Mouse (Mus musculus): ENCODE data around the gene Rcan1. TPM values are rescaled to one million over a fixed set of nuclear protein-coding genes. Genes with fewer than 3 reads are reported as not detected.
"Not testable (repeated sequence)": the region's sequence is repeated elsewhere in the genome, so short reads cannot be mapped to it uniquely, and the experiment has no call there.

The Rcan1 gene
- total RNA-seq (2021) (10 to 100 TPM; 15.8 to 23.2 TPM), polyA plus RNA-seq (2012; rRNA removed) (4.7 and 5.4 TPM in 2 replicates)
- long read RNA-seq, transcript Rcan1-201 (4 exons, 2,190 nt): minor isoform, 5 of 38 reads
- long read RNA-seq, transcript Rcan1-202 (4 exons, 2,324 nt): major isoform, 32 of 38 reads
- long read RNA-seq, partial matches to known transcripts: 0 of 38 reads
- long read RNA-seq, other reads (novel, unspliced or antisense): 1 of 38 reads

DNA sequence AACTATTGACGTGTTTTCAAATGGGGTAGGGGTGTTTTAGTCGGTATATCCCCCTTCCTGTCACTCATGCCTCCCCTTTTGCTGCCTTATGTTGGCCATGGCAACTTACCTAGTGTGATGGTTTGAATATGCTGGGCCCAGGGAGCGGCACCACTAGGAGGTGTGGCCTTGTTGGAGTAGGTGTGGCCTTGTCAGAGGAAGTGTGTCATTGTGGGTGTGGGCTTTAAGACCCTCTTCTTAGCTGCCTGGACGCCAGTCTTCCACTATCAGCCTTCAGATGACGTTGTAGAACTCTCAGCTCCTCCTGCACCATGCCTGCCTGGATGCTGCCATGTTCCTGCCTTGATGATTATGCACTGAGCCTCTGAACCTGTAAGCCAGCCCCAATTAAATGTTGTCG lies at the start of gene Rcan1:
TSS of gene Rcan1 (minus strand) at position 162 of the 400 bp plus-strand sequence.
- no peak for DNase-seq

DNA sequence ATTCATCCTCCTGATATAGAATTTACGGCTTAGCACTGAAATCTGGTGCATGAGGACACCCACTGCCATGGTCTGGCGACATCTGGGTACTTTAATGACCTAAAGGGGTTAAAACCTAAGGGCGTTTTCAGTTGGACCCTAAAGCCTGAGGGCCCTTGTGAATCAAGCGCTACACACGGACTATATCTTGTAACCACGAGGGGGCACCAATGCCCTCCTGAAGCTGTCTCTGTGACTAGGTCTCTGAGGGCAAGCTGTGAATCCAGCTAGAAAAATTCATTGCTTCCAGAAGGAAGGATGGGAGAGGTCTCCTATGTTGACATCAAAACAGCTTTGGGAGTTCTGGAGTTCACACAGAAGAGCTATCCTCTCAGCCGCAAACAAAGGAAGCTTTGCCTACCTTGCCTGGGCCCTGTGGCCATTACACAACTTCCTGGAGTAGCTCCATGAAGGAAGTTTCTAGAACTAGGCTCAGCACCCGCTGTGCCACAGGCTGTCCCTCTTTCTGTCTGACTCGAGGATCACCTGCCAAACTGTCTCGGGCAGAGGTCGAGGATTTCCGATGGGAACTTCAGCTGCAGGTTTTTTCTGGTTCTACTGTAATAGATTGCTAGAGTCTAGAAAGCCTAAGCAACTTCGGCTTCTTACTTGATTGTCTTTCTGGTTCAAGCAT lies 49.3 kb upstream of the Rcan1 start:
- DNase-seq: no peak

DNA sequence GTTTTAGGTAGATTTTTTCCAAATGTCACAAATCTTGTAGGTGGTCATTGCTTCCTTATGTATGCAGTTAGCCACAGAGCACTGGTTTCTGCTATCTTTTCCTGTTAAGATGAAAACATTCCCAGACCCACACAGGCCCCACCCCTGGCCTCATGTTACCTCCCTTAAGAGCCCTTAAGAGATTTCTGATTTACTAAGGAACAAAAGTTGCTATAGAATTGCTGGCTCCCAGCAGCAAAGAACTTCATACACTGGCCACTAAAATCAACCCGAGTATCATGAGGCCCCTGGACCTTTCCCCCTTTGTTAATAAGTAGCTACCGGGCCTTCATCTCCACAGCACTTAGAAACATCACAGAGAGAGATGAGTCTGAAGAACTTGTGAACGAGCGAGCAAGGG lies 48.1 kb upstream of the Rcan1 start:
- no peak for DNase-seq

DNA sequence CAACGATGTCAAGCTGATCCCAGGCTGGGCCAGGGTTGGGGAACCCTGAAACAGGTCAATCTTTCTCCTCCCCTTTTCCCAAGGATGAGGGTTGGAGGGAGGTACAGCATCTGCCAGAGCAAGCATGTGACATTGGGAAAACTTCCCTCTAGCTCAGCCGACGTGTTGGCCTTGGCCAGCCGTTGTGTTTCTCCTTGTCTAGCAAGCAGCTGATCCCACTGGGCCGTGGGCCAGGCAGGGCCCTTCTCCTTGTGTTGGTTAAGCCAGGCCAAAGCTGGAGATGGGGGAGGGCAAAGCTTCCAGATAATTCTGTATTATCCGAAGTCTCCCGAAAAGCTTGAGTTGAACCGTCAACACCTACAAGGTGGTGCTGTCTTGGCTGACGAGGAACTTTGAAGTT lies 45.5 kb upstream of the Rcan1 start:
- peak; percentile 32 for DNase-seq

DNA sequence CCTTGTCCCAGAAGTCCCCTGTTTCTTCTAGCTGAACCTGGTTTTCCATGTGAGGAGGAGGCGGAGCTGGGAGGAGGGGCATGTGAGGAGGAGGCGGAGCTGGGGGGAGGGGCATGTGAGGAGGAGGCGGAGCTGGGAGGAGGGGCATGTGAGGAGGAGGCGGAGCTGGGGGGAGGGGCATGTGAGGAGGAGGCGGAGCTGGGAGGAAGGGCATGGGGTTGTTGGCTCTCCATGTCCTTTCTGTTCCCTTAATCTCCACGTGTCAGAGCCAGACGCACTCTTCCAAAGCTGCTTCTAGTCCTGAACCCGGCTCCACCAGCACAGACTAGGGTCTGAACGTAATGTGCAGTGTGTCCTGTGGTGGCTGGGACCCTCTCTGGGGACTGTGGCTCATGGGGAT lies 44.2 kb upstream of the Rcan1 start:
- not testable (repeated sequence) for DNase-seq

DNA sequence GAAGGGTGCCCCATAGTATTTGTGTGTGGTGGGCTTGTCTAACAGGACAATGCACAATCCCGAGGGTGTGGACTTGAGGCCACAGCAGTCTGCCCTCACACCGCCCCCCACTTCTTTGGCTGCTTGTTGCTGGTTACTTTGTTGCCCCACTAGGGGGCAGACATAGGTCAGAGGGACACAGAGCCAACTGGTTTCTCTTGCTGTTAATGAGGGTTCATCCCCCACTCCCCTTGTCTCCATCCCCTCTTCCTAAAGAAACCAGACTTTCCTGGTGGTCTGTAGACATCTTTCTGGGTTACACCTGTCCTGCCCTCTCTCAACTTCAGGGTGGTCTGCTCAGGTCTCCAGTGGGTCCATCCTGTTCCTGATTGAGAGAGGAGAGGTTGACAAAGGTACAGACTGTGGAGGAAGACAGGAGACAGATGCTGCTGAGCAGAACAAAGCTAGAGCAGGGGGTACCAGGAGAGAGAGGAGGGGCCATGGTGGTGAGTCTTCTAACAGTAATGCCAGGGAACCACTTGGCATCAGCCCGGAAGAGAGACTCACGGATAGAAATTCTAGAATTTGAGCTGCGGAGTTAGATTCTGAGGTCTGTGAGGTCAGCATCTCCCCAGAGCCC lies 41.2 kb upstream of the Rcan1 start:
- DNase-seq: no peak

DNA sequence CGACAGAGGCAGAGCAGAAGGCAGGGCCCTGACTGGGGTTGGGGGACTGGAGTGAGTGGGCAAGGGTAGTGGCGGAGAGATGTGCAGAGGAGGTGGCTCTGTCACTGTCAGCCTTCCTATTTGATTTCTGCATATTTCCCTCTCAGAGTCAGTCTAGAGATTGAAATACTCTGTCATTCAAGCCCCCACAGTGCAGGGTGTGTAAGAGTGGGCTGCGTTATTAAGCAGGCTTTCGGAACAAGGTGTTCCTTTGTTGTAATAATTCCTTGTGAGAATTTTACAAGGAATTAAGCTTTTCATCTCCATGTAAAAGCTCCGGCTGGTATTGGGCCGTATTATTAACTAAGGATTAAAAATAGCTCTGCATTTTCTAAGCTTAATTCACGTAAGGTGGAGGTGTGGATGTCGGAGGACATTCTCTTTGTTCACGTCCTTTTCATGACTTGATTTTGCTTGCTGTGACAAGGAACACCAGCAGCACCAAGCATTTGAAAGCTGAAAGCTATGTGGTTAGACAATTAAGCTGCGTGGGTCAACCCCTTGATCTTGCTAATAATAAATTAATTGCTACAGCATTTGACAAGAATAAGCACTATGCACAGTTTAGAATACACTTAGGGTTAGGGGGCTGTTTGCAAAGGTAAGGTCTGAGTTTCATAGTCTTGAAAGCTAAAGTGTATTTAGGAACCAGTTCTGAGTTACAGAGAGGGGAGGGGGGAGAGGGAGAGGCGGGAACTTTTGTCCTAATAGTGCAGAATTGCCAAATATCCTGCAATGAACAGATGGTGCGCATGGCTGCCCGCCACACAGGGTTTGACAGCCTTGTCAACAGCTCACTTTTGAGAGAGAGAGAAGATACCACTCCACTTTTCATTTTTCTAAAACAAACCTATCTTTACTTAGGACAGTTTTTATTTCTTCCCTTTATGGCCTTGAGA lies 40.4 kb upstream of the Rcan1 start:
- DNase-seq: no peak

DNA sequence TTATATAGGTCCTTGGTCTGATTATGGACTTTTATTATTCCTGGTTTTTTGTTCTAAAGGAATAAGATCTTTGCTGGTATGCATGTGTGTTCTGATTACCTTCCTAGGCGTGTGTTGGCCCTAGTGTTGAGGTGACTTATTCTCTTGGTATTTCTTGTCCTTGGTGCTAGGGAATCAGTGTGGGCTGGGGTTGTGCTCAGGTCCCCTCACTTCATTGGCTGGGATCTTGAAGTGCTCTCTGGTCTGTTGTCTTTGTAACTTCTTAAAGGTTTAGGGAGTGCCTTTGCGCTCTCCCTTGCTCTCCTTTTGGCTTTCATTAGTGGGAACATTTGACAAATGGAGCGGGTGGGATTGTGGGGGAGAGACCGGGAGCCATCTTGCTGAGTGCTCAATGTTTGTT lies 36.9 kb upstream of the Rcan1 start:
- DNase-seq: no peak

DNA sequence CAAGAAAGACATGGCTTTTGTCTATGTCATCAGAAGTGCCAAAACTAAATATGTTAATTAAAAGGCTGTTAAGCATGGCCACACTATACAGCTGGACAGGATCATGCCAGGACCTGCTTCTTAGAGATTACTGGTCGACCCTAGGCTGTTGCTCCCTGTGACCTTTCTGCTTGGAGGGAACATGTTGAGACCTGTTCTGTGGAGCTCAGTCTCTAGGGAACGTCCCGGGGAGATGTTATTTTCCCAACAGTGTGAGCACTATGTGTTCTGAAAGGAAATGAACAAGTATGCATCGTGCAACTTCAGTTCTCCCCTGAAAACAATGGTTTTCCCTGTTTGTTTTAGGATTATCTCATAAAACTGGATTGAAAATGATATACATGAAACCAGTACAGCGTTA lies 32.4 kb upstream of the Rcan1 start:
- DNase-seq: no peak

DNA sequence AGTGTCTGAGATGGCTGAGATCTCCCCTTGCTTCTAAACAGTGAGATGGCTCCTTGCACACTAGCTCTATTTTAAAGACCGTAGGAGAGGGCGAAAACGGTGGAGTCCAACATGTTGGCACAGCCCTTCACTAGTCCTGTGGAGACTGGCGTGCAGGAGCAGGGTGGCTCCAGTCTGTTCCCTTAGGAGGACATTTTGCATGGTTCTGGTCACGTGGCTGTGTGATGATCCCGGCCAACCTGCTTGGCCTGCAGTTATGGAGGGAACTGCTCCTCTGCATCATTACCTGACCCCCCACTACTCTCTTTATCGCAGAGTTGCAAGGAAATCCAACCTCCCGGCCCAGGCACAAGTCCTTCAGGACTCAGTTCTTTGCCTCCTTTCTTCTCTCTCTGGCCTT lies 29.9 kb upstream of the Rcan1 start:
- DNase-seq: no peak

DNA sequence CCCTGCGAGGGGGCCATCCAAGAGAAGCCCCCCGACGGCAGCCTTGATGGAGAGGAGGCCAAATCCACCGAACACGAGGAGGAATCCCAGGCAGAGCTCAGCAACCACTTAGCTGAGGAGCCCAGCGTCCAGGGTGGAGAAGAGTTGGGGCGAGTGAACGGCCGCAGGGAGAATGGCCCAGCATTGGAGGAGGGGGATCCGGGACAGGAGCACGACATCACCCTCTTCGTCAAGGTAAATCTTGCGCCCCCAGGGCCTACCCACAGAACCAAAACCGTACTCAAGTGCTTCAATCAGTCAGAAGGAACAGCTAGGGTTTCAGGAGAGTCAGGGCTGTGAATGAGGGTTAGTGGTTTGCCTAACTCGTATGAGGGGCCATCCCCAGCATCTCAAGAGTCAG lies 28.7 kb upstream of the Rcan1 start:
- no peak for DNase-seq

DNA sequence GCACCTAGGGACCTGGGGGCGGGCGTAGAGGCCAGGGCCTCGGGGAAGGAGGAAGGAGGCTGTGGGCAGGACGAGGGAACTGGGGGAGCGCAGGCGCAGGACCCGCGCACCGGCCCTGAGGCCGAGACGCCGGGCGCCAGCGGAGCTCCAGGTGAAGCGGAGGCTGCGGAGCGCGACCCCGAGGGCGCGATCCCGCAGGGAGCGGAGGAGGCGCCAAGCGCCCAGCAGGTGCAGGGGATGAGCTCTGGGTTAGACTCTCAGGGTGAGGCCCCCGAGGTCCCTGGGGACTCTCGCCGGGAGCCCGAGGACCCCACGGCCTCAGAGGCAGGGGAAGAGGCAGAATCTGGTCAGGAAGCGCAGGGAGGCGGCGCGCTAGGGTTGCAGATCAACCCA lies 27.9 kb upstream of the Rcan1 start:
- no peak for DNase-seq

DNA sequence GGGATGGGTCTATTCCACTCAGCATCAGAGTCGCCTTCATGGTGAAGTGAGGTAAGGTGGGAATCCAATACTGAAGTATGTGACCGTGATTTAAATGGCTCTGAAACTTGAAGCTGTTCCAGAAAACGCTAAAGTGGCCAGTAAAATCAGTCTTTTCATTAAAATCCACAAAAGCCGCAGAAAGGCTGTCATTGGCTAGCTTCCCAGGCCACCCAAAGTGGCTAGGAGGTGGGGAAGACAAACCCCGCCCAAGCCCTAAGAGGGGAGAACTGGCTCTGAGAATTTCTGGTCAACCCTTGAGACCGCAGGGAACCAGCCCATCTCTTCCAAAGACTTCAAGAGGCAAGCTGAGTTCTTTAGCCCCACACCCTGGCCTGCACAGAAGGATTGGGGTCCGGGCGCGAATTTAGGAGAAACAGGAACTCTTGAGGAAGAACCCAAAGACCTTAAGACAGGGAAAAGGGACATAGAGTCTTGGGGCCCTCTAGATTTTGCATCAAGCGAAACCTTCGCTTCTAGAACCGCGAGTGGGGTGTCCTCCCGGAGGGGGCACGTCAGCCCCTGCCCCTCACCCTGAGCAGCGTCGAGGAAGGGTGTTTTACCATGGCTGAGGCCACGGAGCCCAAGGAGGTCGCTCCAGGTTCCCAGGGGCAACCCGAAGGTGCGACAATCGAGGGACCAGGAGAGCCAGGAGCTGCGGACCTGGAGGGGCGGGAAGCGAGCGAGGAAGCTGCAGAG lies 27.4 kb upstream of the Rcan1 start:
- DNase-seq: no peak

DNA sequence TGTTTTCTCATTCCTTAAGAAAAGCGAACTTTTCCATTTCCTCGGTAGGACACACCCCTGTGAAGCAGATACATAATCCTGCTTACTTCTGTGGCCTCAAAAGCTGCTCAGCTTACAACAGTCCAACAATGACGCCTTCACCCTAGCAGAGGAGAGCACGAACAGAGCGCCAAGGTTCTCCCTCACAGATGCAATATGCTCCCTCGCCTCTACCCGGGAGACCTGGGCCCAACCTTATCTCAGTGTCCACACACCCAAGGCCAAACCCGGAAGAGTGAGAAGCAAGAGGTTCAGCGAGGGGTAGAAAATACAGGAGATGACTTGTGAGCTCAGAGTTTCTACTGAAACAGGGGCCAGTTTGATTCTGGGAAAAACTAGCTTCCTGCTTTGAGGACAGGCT lies 18.7 kb upstream of the Rcan1 start:
- DNase-seq: no peak

DNA sequence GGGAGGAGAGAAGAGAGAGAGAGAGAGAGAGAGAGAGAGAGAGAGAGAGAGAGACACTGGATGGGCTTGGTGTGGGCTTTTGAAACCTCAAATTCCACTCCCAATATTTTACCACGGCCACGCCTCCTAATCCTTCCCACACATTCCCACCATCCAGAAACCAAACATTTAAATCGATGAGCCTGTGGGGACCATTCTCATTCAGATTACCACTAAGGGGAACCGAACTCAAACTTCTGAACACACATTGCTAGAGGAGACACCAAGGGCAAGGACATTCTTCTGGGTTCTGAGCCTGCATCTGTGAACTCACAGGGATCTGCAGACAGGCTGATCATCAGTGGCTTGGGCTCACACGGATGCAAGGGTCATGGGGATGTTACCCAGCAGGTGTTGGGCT lies 17.8 kb upstream of the Rcan1 start:
- no peak for DNase-seq

DNA sequence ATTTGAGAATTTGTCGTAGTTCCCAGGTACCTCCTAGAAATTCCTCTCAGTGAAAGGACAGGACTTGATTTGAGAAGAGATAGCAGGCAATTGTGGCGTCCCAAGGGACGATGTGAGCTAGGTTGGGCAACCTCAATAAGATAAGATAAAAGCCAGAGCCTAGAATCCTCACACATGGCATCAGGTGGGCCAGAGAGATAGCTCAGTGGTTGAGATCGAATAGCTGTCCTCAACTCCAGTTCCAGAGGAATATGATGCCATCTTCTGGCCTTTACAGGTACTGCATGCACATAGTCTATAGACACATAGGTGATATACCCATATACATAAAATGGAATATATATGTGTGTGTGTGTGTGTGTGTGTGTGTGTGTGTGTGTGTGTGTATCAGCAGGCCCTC lies 16.8 kb upstream of the Rcan1 start:
- no peak for DNase-seq

DNA sequence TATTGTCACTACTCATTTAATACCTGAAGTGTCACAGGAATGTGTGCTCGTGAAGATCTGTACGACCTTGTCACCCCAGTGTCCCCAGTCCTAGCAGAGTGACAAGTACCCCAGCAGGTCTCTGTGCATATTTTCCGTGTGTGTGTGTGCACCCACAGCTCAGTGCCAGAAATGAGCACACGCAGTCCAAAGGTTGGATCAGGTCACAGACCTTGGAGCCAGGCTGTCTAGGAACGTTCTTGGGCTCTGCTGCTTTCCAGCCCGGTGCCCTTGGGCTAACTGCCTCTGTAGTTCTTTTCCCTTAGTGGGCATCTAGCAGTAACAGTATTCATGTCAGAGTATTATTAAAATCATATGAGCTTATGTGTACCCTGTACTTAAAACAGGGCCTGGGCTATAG lies 16.4 kb upstream of the Rcan1 start:
- DNase-seq: no peak

DNA sequence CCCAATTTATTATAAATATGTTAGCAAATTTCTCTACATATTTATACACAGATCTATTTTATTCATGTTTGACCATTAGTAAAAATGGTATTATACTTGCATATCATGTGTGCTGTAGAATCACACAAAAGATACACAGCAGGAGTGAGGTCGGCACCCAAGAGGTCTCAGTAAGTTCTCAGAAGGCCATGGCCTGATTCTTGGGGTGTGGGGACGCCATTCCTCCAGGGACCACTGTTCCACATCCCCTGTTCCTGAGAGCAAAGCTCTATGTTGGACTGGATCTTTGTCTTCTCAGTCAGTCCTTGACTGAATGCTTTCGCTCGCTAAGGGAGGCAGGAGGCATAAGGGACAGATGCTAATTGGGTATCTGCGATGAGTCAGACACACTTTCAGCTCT lies 14.8 kb upstream of the Rcan1 start, which contains the start of gene Clic6:
TSS of gene Clic6 (plus strand) at position 301 of the 400 bp plus-strand sequence.
- DNase-seq: no peak

DNA sequence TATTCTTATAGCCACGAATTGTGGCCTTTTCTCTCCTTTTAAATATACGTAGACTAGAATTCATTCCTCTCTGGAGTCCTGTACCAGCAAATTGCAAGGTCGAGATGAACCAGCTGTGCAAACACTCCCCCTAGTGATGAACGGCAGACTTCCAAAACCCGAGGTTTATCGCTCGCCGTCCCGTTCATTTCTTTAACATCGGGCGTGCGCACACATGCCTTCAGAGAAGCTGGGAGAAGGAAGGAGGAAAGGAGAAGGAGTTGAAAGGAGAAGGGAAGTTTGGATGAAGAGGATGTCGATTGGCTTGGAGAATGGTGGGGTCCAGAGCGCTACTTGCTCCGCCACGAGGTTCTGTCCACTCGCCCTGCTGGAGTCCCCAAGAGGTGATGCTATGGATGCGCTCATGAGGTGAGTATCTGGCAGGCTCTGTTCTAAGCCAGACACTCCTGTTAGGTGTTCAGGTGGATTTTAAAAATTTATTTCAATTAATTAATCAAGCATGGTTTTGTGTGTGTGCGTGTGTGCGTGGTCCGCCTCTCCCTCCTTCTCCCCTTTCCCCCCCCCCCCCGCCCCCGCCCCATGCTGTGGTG lies 8.0 kb upstream of the Rcan1 start:
- peak; percentile 73 for DNase-seq

DNA sequence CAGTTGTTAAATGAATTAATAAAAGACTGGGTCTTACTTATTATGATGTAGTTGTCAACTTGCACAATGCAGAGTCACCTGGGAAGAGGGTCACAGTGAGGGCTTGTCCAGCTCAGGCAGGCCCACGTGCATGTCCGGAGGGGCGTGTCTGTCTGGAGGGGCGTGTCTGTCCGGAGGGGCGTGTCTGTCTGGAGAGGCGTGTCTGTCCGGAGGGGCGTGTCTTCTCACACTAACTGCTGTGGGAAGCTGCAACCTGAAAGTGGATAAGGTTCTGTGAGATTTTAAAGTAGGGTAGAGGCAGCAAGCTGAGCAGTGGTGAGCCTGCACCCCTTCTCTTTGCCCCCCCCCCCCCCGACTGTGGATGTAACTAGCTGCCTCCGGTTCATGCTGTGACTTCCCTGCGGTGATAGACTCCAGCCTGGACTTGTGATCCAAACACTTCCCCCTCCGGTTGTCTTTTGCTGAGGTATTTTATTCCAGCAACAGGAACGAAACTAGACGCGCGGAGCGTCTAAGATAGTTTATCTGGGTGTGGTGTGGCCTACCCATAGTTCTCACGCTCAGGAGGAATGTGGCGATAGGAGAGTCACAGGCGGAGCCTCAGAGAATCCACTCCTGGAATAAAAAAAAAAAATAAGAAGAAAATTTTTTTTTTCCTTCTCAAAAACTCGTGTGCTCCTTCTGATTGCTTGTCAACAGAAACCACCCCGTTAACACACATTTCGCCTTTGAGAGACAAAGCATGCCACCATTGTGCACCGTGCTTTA lies 4.6 kb upstream of the Rcan1 start:
- DNase-seq: no peak

DNA sequence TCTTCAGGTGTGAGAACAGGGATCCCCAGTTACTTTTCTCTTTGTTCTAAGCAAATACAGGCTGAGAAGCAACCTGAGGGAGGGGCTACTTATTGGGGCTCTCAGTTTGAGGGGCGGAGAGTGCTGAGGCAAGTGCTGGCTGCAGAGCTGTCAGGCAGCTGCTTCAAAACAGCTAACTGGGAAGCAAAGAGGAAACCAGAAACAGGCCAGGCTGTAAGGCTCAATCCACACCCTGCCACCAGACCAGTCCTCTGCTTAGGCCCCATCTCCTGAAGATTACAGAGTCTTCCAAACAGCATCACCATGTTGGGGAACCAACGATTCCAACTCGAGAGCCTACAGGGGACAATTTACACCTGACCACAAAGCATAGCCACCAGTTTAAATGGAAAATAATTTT lies 2.2 kb upstream of the Rcan1 start:
- no peak for DNase-seq

All from adrenal gland, adult 2 months (tissue).